Mouse (Mus musculus) left cerebral cortex, adult 9 months (tissue): Measurements from ENCODE around the gene Mapk8ip3.

Experiments used
- DNase-seq, 2 experiments: peaks; one replicate each; pipeline ENCODE4 v3.0.0; 2022; ENCODE audit warnings: low spot score in 2 of 2

Gene Mapk8ip3

GRCm38 (mm10) chr17:24885356-24886133 is 51.2 kb downstream of the Mapk8ip3 start:
- DNase-seq: no peak

GRCm38 (mm10) chr17:24884391-24884790 is 52.4 kb downstream of the Mapk8ip3 start:
- no peak for DNase-seq

- no peak for DNase-seq
Measured at GRCm38 (mm10) chr17:24881738-24882440, 54.9 kb downstream of the Mapk8ip3 start.

DNA sequence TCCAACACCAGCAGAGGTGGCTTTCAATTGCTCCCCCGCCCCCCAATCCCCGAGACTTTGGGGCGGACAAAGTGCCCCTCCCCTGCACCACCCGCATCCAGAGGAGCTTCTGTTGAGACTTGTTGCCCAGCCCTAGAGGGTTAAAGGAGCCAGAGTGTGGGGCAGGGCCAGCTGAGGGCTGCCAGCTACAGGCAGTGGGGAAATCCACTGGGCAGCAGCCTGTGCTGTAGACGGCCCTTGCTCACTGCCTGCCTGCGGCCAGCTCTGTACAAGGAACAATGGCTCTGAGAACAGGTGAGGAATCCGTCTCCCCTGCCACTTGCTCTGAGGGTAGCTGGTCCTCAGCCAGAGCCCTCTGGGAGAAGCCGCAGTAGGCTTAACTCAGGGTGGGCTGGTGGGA is 58.2 kb downstream of the Mapk8ip3 start:
- no peak for DNase-seq

DNA sequence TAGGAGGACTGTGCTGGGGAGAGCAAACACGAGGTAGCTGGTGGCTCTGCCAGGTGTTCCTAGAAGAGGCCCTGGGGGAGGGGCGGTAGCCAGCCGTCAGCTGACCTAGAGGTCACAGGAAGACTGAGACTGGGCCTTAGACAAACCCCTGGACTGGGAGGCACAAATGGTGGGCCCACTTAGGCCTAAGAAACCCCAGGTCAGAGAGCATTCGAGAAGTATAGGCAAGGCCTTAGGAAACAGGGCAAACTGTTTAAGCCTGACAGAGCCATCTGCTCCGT is 58.7 kb downstream of the Mapk8ip3 start:
- DNase-seq: no peak

GRCm38 (mm10) chr17:24877336-24878116 is 59.3 kb downstream of the Mapk8ip3 start:
- no peak for DNase-seq

- no peak for DNase-seq
Measured at GRCm38 (mm10) chr17:24874989-24875388, 61.8 kb downstream of the Mapk8ip3 start.

DNA sequence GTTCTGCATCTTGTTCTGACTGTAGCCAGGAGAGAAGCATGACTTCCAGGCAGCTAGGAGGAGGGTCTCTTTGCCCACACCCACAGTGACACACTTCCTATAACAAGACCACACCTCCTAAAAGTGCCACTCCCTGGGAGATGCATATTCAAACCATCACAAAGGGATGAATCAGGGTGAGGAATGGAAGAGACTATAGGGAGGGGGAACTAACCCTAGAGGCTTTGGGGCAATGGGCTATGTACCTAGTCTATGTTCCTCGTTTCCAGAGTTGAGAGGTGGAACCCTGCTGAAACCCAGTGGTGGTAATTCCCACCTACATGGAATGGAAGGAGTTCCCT is 62.4 kb downstream of the Mapk8ip3 start:
- no peak for DNase-seq

GRCm38 (mm10) chr17:24873695-24874404 is 62.9 kb downstream of the Mapk8ip3 start:
- DNase-seq: no peak

- DNase-seq: peak in 1 of 2 experiments; percentile 42
Measured at GRCm38 (mm10) chr17:24867914-24868313, 68.9 kb downstream of the Mapk8ip3 start.

- no peak for DNase-seq
Measured at GRCm38 (mm10) chr17:24865776-24866175, 71.0 kb downstream of the Mapk8ip3 start, which contains the start of gene Igfals. TSS of gene Igfals (plus strand) at chr17:24865997.

- DNase-seq: no peak
Measured at GRCm38 (mm10) chr17:24861785-24862184, 75.0 kb downstream of the Mapk8ip3 start.

DNA sequence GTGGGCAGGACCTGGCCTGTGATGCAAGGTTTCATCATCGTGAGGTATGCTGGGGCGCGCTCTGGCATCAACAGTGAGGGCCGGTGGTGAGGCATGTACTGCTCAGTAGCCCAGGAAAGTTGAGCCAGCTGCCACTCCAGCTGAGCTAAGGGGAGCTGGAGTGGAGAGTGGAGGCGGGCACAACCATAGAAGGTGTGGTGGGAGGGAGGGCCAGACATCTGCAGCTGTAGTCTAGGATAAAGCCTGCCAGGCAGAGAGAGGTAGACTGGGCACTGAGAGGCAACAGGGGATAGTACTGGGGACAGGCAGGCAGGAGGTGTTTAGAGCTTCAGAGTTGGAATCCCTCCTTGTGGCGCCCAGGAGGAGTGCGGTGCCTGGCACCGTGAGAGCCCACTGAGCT is 76.7 kb downstream of the Mapk8ip3 start:
- DNase-seq: no peak

- no peak for DNase-seq
Measured at GRCm38 (mm10) chr17:24858967-24859366, 77.8 kb downstream of the Mapk8ip3 start.

GRCm38 (mm10) chr17:24857831-24858470 is 78.8 kb downstream of the Mapk8ip3 start:
- no peak for DNase-seq

DNA sequence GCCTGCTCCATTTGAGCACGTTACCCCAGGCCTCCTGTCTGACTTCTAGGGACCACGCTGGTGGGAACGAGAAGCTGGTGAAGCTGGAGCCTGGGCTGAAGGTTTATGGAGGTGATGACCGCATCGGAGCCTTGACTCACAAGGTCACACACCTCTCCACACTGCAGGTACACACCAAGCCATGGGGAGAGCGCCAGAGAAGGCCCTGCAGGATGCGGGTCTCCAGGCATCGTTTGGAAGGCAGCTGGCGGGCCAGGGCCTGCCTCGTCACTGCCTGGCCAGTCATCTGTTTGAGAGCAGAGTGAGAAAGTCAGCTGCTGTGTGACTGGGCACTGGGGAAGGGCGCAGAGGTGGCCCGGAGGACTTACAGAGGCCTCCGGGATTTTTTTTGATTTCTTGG is 80.2 kb downstream of the Mapk8ip3 start:
- no peak for DNase-seq

DNA sequence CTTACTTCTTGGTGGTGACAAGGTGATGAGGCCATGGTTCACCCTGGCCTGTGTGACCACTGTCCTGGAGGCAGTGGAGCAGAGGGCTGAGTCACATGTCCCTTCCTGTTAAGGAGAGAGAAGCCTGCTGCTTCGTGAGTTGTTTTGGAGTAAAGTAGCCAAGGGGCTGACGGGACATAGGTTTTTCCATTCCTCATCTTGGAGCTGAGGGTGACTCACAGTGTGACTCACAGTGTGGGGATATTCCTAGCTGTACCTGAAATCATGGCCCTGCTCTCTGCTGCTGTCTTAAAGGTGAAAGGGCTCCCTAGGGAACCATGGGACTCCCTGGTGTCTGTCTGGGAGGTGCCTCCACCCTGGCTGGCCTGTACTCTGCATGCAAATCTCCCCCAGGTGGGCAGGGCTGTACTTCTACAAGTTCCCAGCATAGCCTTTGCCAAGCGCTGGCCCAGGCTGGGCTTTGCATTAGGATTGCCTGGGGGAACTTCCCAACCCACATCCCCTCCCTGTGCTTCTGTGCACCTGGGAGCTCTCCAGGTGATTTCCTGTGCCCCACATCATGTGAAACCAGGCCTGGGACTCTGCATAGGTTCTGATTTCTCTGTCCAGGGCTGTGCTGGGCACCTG is 80.8 kb downstream of the Mapk8ip3 start:
- no peak for DNase-seq

DNA sequence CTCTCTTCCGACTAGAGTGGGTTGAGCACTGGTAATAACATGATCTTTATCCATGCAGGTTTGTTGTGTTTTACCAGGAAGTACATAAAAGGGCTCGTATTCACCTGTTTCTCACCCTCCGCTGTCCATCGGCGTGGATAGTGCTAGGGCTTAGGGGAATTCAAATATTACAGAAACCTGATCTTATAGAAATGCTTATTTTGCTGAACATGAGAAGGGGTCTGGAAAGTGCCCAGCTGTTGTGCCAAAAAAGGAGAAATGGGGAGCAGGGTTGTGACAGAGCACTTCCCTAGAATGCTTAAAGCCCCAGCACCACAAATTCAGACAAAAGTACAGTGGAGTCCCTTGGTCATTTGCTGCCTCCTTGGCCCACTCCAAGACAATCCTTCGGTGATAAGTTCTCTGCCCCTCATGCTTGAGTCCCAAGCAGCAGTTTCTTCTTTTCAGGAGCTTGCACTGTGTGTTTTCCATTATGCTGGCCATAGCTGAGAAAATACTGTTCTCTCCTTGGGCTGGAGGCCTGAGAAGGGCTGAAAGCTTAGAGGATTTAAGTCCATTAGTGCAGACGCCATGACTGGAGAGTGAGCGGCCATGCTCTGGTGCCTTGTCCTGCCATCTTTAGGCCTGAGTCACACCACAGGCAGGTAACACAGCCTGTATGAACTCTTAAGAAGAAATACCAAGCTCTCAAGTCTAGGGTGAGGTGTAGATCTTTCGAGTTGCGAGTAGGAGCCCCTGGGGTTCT is 85.2 kb downstream of the Mapk8ip3 start:
- DNase-seq: no peak

DNA sequence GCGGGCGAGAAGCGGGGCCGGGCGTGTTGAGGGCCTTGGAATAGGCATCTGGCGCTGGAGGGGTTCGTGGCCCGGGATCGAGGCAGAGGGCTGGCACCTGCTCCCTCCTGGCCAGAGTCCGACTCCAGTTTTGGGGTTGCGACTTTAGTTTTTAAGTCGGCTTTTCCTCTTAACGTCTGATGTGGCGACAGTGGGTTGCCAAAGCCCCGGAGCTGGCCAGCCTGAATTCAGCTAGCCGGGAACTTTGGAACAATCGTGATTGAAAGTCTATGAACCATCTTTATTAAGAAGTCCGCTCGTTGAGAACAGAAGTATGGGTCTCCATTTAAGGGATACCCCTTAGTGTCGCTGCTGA is 86.0 kb downstream of the Mapk8ip3 start:
- no peak for DNase-seq

DNA sequence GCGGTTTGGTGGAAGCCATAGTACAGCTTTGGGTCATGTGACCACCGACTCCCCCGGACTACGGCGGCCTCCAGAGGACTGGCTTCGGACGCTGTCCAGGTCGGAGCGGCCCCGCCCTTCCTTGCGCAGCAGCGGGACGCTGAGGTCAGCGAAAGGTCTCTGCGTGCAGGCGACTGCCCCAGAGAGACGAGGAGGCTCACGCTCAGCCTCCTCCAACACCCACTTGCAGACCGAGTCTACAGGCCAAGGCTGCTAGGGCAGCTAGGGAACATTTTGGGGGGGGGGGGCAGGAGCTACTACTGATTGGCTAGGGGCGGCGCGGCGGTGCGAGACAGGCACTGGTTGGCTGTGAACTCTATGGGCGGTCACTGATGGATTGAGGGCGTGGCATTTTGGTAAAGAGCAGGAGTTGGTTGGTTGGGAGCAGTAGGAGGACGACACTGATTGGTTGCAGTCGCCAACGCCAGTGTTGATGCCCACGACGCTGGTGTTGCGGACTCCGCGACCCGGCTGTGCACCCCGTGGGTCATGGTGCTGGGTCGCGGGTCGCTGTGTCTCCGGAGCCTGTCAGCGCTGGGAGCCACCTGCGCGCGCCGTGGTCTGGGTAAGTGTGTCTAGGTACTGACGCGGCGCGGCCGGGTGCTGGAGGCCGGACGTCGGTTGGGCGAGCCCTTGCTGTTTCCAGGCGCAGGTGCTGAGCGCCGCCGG is 86.6 kb downstream of the Mapk8ip3 start, which contains the start of gene Fahd1:
Gene Fahd1, minus strand, starts transcription at position 300 of the 708 bp plus-strand sequence.
- peak; percentile 97 to 98 for DNase-seq
